Mouse (Mus musculus): ENCODE data around the gene Nell2.

- TF ChIP-seq EP300 (IDR thresholded peaks at IDR 0.05; ENCODE audit: low read depth), result no peak
- no peak for TF ChIP-seq CTCF (IDR thresholded peaks at IDR 0.05; ENCODE audit: low read depth)
These were observed 211.7 kb downstream of the Nell2 start for GRCm38 (mm10) chr15:95316626-95317025.

Measured in heart, postnatal 0 days (tissue).